Mouse (Mus musculus) hindbrain, embryonic 13.5 days (tissue): ENCODE measurements around the gene Gsg1l. TPM values are rescaled to one million over a fixed set of nuclear protein-coding genes. Genes with fewer than 3 reads are reported as not detected.
A peak's percentile ranks its signal among the peaks of the same experiment; 100 is the strongest.

Source experiments
- ATAC-seq: fragments of 200-750 bp; cut with Nextera tagmentation; 2 replicates; pipeline ENCODE4 v1.8.0; 2017; ENCODE audit warnings: moderate TSS enrichment; ENCODE audit not compliant: low FRiP score
- H3K27ac ChIP-seq: fragments of 300-500 bp; sonication (generic); 2 replicates; pipeline ENCODE4 v1.5.1; 2015; ENCODE audit warnings: inconsistent platforms, mild to moderate bottlenecking, moderate library complexity
- H3K27me3 ChIP-seq: fragments of 300-500 bp; sonication (generic); 2 replicates; pipeline ENCODE4 v1.6.1; 2015; ENCODE audit warnings: mild to moderate bottlenecking, inconsistent platforms
- H3K36me3 ChIP-seq: fragments of 300-500 bp; sonication (generic); 2 replicates; pipeline ENCODE4 v1.6.1; 2015; ENCODE audit warnings: mild to moderate bottlenecking, inconsistent platforms
- H3K4me1 ChIP-seq: fragments of 300-500 bp; sonication (generic); replicated peaks from 2 replicates; pipeline ENCODE4 v1.6.1; 2015; ENCODE audit warnings: inconsistent platforms
- H3K4me2 ChIP-seq: fragments of 300-500 bp; sonication (generic); 2 replicates; pipeline ENCODE4 v1.6.1; 2015; ENCODE audit warnings: inconsistent platforms, mild to moderate bottlenecking, moderate library complexity
- H3K4me3 ChIP-seq: fragments of 300-500 bp; sonication (generic); 2 replicates; pipeline ENCODE4 v1.5.1; 2015; ENCODE audit warnings: mild to moderate bottlenecking, inconsistent platforms
- H3K9ac ChIP-seq: fragments of 300-500 bp; sonication (generic); 2 replicates; pipeline ENCODE4 v1.6.1; 2015; ENCODE audit warnings: mild to moderate bottlenecking, inconsistent platforms
- H3K9me3 ChIP-seq: fragments of 300-500 bp; sonication (generic); 2 replicates; pipeline ENCODE4 v1.6.1; 2016; ENCODE audit warnings: inconsistent platforms
- whole genome bisulfite sequencing: fragments of 180-500 bp; shearing (Covaris S2); methylation state at CpG from one replicate; pipeline ENCODE4 v1.1.7; 2015; 5-methylcytosine and 5-hydroxymethylcytosine counted together
- polyA plus RNA-seq: library from polyadenylated mRNA; unstranded; fragments of >200 nt; fragmentation: Nextera tagmentation; extraction: Ambion mirVana; gene quantifications from 2 replicates; pipeline ENCODE4 v1.2.1, GENCODE M21; 2015

Gene Gsg1l
- polyA plus RNA-seq, 1 experiment from 2014 or later: 8.8 TPM

GRCm38 (mm10) chr7:125989969-125990368, 92.2 kb downstream of the Gsg1l start:
- Histone ChIP-seq H3K9me3 (no peaks in the 10 kb centered on the region), H3K27me3 (0 out of 2 replicates have a peak, but pooled peaks cover 6% of the 10 kb centered on the region), H3K4me1 (peaks cover 34% of the 10 kb centered on the region), H3K9ac (no peak overlapping the region), H3K4me3 (no peak overlapping the region), H3K27ac (no peak overlapping the region), H3K36me3 (no peaks in the 10 kb centered on the region), H3K4me2 (no peak overlapping the region)
- 80% methylated on average over 7 of the region's 7 CpGs for WGBS
- no peak for ATAC-seq

GRCm38 (mm10) chr7:125989489-125989888, 92.7 kb downstream of the Gsg1l start:
- no peak overlapping the region for H3K27ac ChIP-seq
- no peak overlapping the region for H3K4me2 ChIP-seq
- H3K9ac ChIP-seq: no peak overlapping the region
- no peak overlapping the region for H3K4me3 ChIP-seq
- ATAC-seq: no peak
- H3K36me3 ChIP-seq: no peaks in the 10 kb centered on the region
- 18% methylated on average over 4 of the region's 4 CpGs for WGBS
- no peaks in the 10 kb centered on the region for H3K9me3 ChIP-seq
- H3K4me1 ChIP-seq: peaks cover 35% of the 10 kb centered on the region
- 0 out of 2 replicates have a peak, but pooled peaks cover 6% of the 10 kb centered on the region for H3K27me3 ChIP-seq

GRCm38 (mm10) chr7:125988326-125988725, 93.9 kb downstream of the Gsg1l start:
- 0 out of 2 replicates have a peak, but pooled peaks cover 6% of the 10 kb centered on the region for H3K27me3 ChIP-seq
- no peak overlapping the region for H3K27ac ChIP-seq
- peaks cover 46% of the 10 kb centered on the region for H3K4me1 ChIP-seq
- H3K4me3 ChIP-seq: no peak overlapping the region
- no peaks in the 10 kb centered on the region for H3K9me3 ChIP-seq
- H3K36me3 ChIP-seq: no peaks in the 10 kb centered on the region
- H3K9ac ChIP-seq: no peak overlapping the region
- 76% methylated on average over 3 of the region's 3 CpGs for WGBS
- ATAC-seq: no peak
- H3K4me2 ChIP-seq: no peak overlapping the region

- Histone ChIP-seq H3K4me3 (no peak overlapping the region), H3K36me3 (no peaks in the 10 kb centered on the region), H3K27me3 (0 out of 2 replicates have a peak, but pooled peaks cover 6% of the 10 kb centered on the region), H3K27ac (no peak overlapping the region), H3K9ac (no peak overlapping the region), H3K9me3 (no peaks in the 10 kb centered on the region), H3K4me1 (peaks cover 38% of the 10 kb centered on the region), H3K4me2 (no peak overlapping the region)
- ATAC-seq: no peak
- 74% methylated on average over 3 of the region's 3 CpGs for whole genome bisulfite sequencing
Measured at GRCm38 (mm10) chr7:125987117-125987516, 95.1 kb downstream of the Gsg1l start.

- no peak overlapping the region for H3K4me3 ChIP-seq
- H3K9ac ChIP-seq: no peak overlapping the region
- H3K4me1 ChIP-seq: peaks cover 30% of the 10 kb centered on the region
- H3K4me2 ChIP-seq: no peak overlapping the region
- no peak for ATAC-seq
- WGBS: 71% methylated on average over 10 of the region's 10 CpGs
- H3K27ac ChIP-seq: no peak overlapping the region
- no peaks in the 10 kb centered on the region for H3K36me3 ChIP-seq
- 0 out of 2 replicates have a peak, but pooled peaks cover 6% of the 10 kb centered on the region for H3K27me3 ChIP-seq
- H3K9me3 ChIP-seq: no peaks in the 10 kb centered on the region
Measured at GRCm38 (mm10) chr7:125985565-125985964, 96.6 kb downstream of the Gsg1l start.

GRCm38 (mm10) chr7:125983902-125984841, 98.0 kb downstream of the Gsg1l start:
- no peak for ATAC-seq

GRCm38 (mm10) chr7:125979591-125979990, 102.6 kb downstream of the Gsg1l start:
- no peak overlapping the region for H3K9ac ChIP-seq
- peaks cover 13% of the 10 kb centered on the region for H3K4me1 ChIP-seq
- H3K4me2 ChIP-seq: no peak overlapping the region
- H3K36me3 ChIP-seq: no peaks in the 10 kb centered on the region
- no peak overlapping the region for H3K4me3 ChIP-seq
- no peak overlapping the region for H3K27ac ChIP-seq
- no peak for ATAC-seq
- H3K9me3 ChIP-seq: no peaks in the 10 kb centered on the region
- 84% methylated on average over 8 of the region's 8 CpGs for WGBS
- no peaks in the 10 kb centered on the region for H3K27me3 ChIP-seq

More at GRCm38 (mm10) chr7:125983902-125984841, 98.0 kb downstream of the Gsg1l start:
- no peaks in the 10 kb centered on the region for H3K36me3 ChIP-seq
- H3K27ac ChIP-seq: 0 out of 2 replicates have a peak overlapping the region, but pooled peaks have one; percentile 35
- peaks cover 23% of the 10 kb centered on the region for H3K4me1 ChIP-seq
- H3K4me2 ChIP-seq: no peak overlapping the region
- no peak overlapping the region; the same call in 1 of the 2 replicates for H3K9ac ChIP-seq
- 26% methylated on average over 12 of the region's 12 CpGs for whole genome bisulfite sequencing
- H3K27me3 ChIP-seq: 0 out of 2 replicates have a peak, but pooled peaks cover 6% of the 10 kb centered on the region
- no peak overlapping the region for H3K4me3 ChIP-seq
- no peaks in the 10 kb centered on the region for H3K9me3 ChIP-seq

- Histone ChIP-seq H3K27me3 (no peaks in the 10 kb centered on the region), H3K4me2 (no peak overlapping the region), H3K4me1 (peaks cover 16% of the 10 kb centered on the region), H3K27ac (no peak overlapping the region), H3K36me3 (no peaks in the 10 kb centered on the region), H3K4me3 (no peak overlapping the region), H3K9me3 (no peaks in the 10 kb centered on the region), H3K9ac (no peak overlapping the region)
- 89% methylated on average over 9 of the region's 9 CpGs for WGBS
- no peak for ATAC-seq
Measured at GRCm38 (mm10) chr7:125976695-125977094, 105.5 kb downstream of the Gsg1l start.

GRCm38 (mm10) chr7:125975414-125975813, 106.8 kb downstream of the Gsg1l start:
- H3K9ac ChIP-seq: no peak overlapping the region
- no peak overlapping the region for H3K4me2 ChIP-seq
- 68% methylated on average over 6 of the region's 6 CpGs for WGBS
- H3K27me3 ChIP-seq: no peaks in the 10 kb centered on the region
- ATAC-seq: no peak
- no peaks in the 10 kb centered on the region for H3K36me3 ChIP-seq
- peaks cover 17% of the 10 kb centered on the region for H3K4me1 ChIP-seq
- H3K27ac ChIP-seq: no peak overlapping the region
- H3K4me3 ChIP-seq: no peak overlapping the region
- no peaks in the 10 kb centered on the region for H3K9me3 ChIP-seq

- WGBS: 62% methylated on average over 4 of the region's 4 CpGs
Measured at GRCm38 (mm10) chr7:125973874-125974273, 108.3 kb downstream of the Gsg1l start.

GRCm38 (mm10) chr7:125972776-125973175, 109.4 kb downstream of the Gsg1l start:
- Histone ChIP-seq H3K27me3 (no peaks in the 10 kb centered on the region), H3K4me1 (peaks cover 17% of the 10 kb centered on the region), H3K36me3 (no peaks in the 10 kb centered on the region), H3K4me2 (no peak overlapping the region), H3K9me3 (no peaks in the 10 kb centered on the region), H3K4me3 (no peak overlapping the region), H3K9ac (0 out of 2 replicates have a peak overlapping the region, but pooled peaks have one; percentile 24), H3K27ac (no peak overlapping the region)
- WGBS: 63% methylated on average over 6 of the region's 6 CpGs
- ATAC-seq: no peak

More at GRCm38 (mm10) chr7:125973874-125974273, 108.3 kb downstream of the Gsg1l start:
- no peak overlapping the region for H3K27ac ChIP-seq
- no peaks in the 10 kb centered on the region for H3K36me3 ChIP-seq
- no peak overlapping the region for H3K9ac ChIP-seq
- H3K4me1 ChIP-seq: peaks cover 17% of the 10 kb centered on the region
- no peak overlapping the region for H3K4me2 ChIP-seq
- ATAC-seq: no peak
- no peak overlapping the region for H3K4me3 ChIP-seq
- no peaks in the 10 kb centered on the region for H3K9me3 ChIP-seq
- no peaks in the 10 kb centered on the region for H3K27me3 ChIP-seq

- Histone ChIP-seq H3K4me3 (no peak overlapping the region), H3K4me1 (peaks cover 21% of the 10 kb centered on the region), H3K9me3 (no peaks in the 10 kb centered on the region), H3K4me2 (no peak overlapping the region), H3K27ac (no peak overlapping the region), H3K36me3 (no peaks in the 10 kb centered on the region), H3K27me3 (no peaks in the 10 kb centered on the region), H3K9ac (no peak overlapping the region)
- no peak for ATAC-seq
- WGBS: 56% methylated on average over 7 of the region's 7 CpGs
Measured at GRCm38 (mm10) chr7:125972174-125972672, 110.0 kb downstream of the Gsg1l start.
